Mouse (Mus musculus): ENCODE measurements around the gene Cpne9. TPM values are rescaled to one million over a fixed set of nuclear protein-coding genes. Genes with fewer than 3 reads are reported as not detected.

The Cpne9 gene
- polyA plus RNA-seq, 1 experiment from 2014 or later = 0.14 TPM

GRCm38 (mm10) chr6:113290346-113290745, 8.2 kb downstream of the Cpne9 start:
- Histone ChIP-seq H3K9me3 (no peaks in the 10 kb centered on the region), H3K4me3 (no peak overlapping the region), H3K36me3 (no peaks in the 10 kb centered on the region), H3K27ac (no peak overlapping the region), H3K4me2 (replicated peaks) (no peak overlapping the region), H3K9ac (no peak overlapping the region), H3K27me3 (0 out of 2 replicates have a peak, but pooled peaks cover 8% of the 10 kb centered on the region), H3K4me1 (no peaks in the 10 kb centered on the region)
- ATAC-seq (ENCODE audit: insufficient number of reproducible peaks, insufficient read depth, low FRiP score, low TSS enrichment) = no peak
- WGBS = 70% methylated on average over 6 of the region's 6 CpGs

- Histone ChIP-seq H3K27me3 (0 out of 2 replicates have a peak, but pooled peaks cover 2% of the 10 kb centered on the region), H3K4me1 (no peaks in the 10 kb centered on the region), H3K4me3 (no peak overlapping the region), H3K9ac (no peak overlapping the region), H3K36me3 (no peaks in the 10 kb centered on the region), H3K4me2 (replicated peaks) (no peak overlapping the region), H3K9me3 (no peaks in the 10 kb centered on the region), H3K27ac (no peak overlapping the region)
- 68% methylated on average over 5 of the region's 5 CpGs for WGBS
- no peak for ATAC-seq (ENCODE audit: insufficient number of reproducible peaks, insufficient read depth, low FRiP score, low TSS enrichment)
Measured at GRCm38 (mm10) chr6:113292938-113293337, 10.8 kb downstream of the Cpne9 start.

- Histone ChIP-seq H3K9me3 (no peaks in the 10 kb centered on the region), H3K4me2 (replicated peaks) (no peak overlapping the region), H3K4me1 (0 out of 2 replicates have a peak, but pooled peaks cover 3% of the 10 kb centered on the region), H3K27ac (no peak overlapping the region), H3K27me3 (no peaks in the 10 kb centered on the region), H3K36me3 (no peaks in the 10 kb centered on the region), H3K4me3 (no peak overlapping the region), H3K9ac (no peak overlapping the region)
- 74% methylated on average over 2 of the region's 2 CpGs for WGBS
- ATAC-seq (ENCODE audit: insufficient number of reproducible peaks, insufficient read depth, low FRiP score, low TSS enrichment) = no peak
Measured at GRCm38 (mm10) chr6:113296046-113296445, 13.9 kb downstream of the Cpne9 start.

- H3K9me3 ChIP-seq = no peaks in the 10 kb centered on the region
- 64% methylated on average over 4 of the region's 4 CpGs for WGBS
- ATAC-seq (ENCODE audit: insufficient number of reproducible peaks, insufficient read depth, low FRiP score, low TSS enrichment) = no peak
- H3K4me3 ChIP-seq = no peak overlapping the region
- no peaks in the 10 kb centered on the region for H3K36me3 ChIP-seq
- no peaks in the 10 kb centered on the region for H3K27me3 ChIP-seq
- no peak overlapping the region for H3K9ac ChIP-seq
- H3K4me2 ChIP-seq (replicated peaks) = no peak overlapping the region
- no peak overlapping the region for H3K27ac ChIP-seq
- 0 out of 2 replicates have a peak, but pooled peaks cover 3% of the 10 kb centered on the region for H3K4me1 ChIP-seq
Measured at GRCm38 (mm10) chr6:113296639-113297038, 14.5 kb downstream of the Cpne9 start.

- Histone ChIP-seq H3K4me1 (peaks cover 8% of the 10 kb centered on the region; the same call in 1 of the 2 replicates), H3K27ac (no peak overlapping the region), H3K4me3 (no peak overlapping the region), H3K27me3 (0 out of 2 replicates have a peak, but pooled peaks cover 3% of the 10 kb centered on the region), H3K36me3 (no peaks in the 10 kb centered on the region), H3K9me3 (no peaks in the 10 kb centered on the region), H3K4me2 (replicated peaks) (no peak overlapping the region), H3K9ac (no peak overlapping the region)
- ATAC-seq (ENCODE audit: insufficient number of reproducible peaks, insufficient read depth, low FRiP score, low TSS enrichment) = no peak
- WGBS = 76% methylated on average over 5 of the region's 5 CpGs
Measured at GRCm38 (mm10) chr6:113301350-113301749, 19.2 kb downstream of the Cpne9 start.

- no peak for ATAC-seq (ENCODE audit: insufficient number of reproducible peaks, insufficient read depth, low FRiP score, low TSS enrichment)
- Histone ChIP-seq H3K4me1 (peaks cover 8% of the 10 kb centered on the region; the same call in 1 of the 2 replicates), H3K27ac (no peak overlapping the region), H3K4me2 (replicated peaks) (no peak overlapping the region), H3K9me3 (no peaks in the 10 kb centered on the region), H3K27me3 (0 out of 2 replicates have a peak, but pooled peaks cover 3% of the 10 kb centered on the region), H3K36me3 (no peaks in the 10 kb centered on the region), H3K4me3 (no peak overlapping the region), H3K9ac (no peak overlapping the region)
- WGBS = 27% methylated on average over 3 of the region's 3 CpGs
Measured at GRCm38 (mm10) chr6:113302258-113302657, 20.2 kb downstream of the Cpne9 start.

- H3K27ac ChIP-seq = peak overlapping the region; percentile 96
- peak; percentile 99 for ATAC-seq (ENCODE audit: insufficient number of reproducible peaks, insufficient read depth, low FRiP score, low TSS enrichment)
- H3K4me1 ChIP-seq = peaks cover 16% of the 10 kb centered on the region
- H3K9me3 ChIP-seq = no peaks in the 10 kb centered on the region
- H3K27me3 ChIP-seq = 0 out of 2 replicates have a peak, but pooled peaks cover 3% of the 10 kb centered on the region
- peak overlapping the region; percentile 99 for H3K4me3 ChIP-seq
- WGBS = under 1% methylated on average over 44 of the region's 50 CpGs
- peaks cover 16% of the 10 kb centered on the region for H3K36me3 ChIP-seq
- peak overlapping the region; percentile 98 for H3K9ac ChIP-seq
- peak overlapping the region; percentile 95 for H3K4me2 ChIP-seq (replicated peaks)
Measured at GRCm38 (mm10) chr6:113306322-113306985, 24.3 kb downstream of the Cpne9 start.

GRCm38 (mm10) chr6:113306986-113307349, 24.9 kb downstream of the Cpne9 start, which contains the start of gene Brpf1:
Brpf1 (plus strand) TSS chr6:113307137.
- peak; percentile 45 for ATAC-seq (ENCODE audit: insufficient number of reproducible peaks, insufficient read depth, low FRiP score, low TSS enrichment)
- H3K4me2 ChIP-seq (replicated peaks) = peak within 1 kb of the TSS; percentile 95
- peak within 1 kb of the TSS; percentile 99 for H3K4me3 ChIP-seq
- peak within 1 kb of the TSS; percentile 96 for H3K27ac ChIP-seq
- H3K9me3 ChIP-seq = no peaks in the 10 kb centered on the region
- WGBS = under 1% methylated on average over 32 of the region's 32 CpGs
- peaks cover 18% of the 10 kb centered on the region for H3K36me3 ChIP-seq
- 0 out of 2 replicates have a peak, but pooled peaks cover 3% of the 10 kb centered on the region for H3K27me3 ChIP-seq
- peak within 1 kb of the TSS; percentile 98 for H3K9ac ChIP-seq
- peaks cover 16% of the 10 kb centered on the region for H3K4me1 ChIP-seq

GRCm38 (mm10) chr6:113307481-113308121, 25.5 kb downstream of the Cpne9 start:
- no peak for ATAC-seq (ENCODE audit: insufficient number of reproducible peaks, insufficient read depth, low FRiP score, low TSS enrichment)

GRCm38 (mm10) chr6:113308141-113308540, 26.0 kb downstream of the Cpne9 start:
- H3K4me2 ChIP-seq (replicated peaks) = peak overlapping the region; percentile 95
- no peaks in the 10 kb centered on the region for H3K9me3 ChIP-seq
- H3K27me3 ChIP-seq = 0 out of 2 replicates have a peak, but pooled peaks cover 3% of the 10 kb centered on the region
- H3K27ac ChIP-seq = no peak overlapping the region
- H3K4me3 ChIP-seq = peak overlapping the region; percentile 99
- peaks cover 16% of the 10 kb centered on the region for H3K4me1 ChIP-seq
- WGBS = 34% methylated on average over 5 of the region's 5 CpGs
- ATAC-seq (ENCODE audit: insufficient number of reproducible peaks, insufficient read depth, low FRiP score, low TSS enrichment) = no peak
- peak overlapping the region; percentile 98 for H3K9ac ChIP-seq
- H3K36me3 ChIP-seq = peaks cover 23% of the 10 kb centered on the region

More at GRCm38 (mm10) chr6:113307481-113308121, 25.5 kb downstream of the Cpne9 start:
- H3K4me3 ChIP-seq = peak overlapping the region; percentile 99
- 0 out of 2 replicates have a peak, but pooled peaks cover 3% of the 10 kb centered on the region for H3K27me3 ChIP-seq
- H3K4me1 ChIP-seq = peaks cover 16% of the 10 kb centered on the region
- H3K36me3 ChIP-seq = peaks cover 18% of the 10 kb centered on the region
- peak overlapping the region; percentile 98 for H3K9ac ChIP-seq
- peak overlapping the region; percentile 96 for H3K27ac ChIP-seq
- WGBS = under 1% methylated on average over 34 of the region's 34 CpGs
- H3K4me2 ChIP-seq (replicated peaks) = peak overlapping the region; percentile 95
- no peaks in the 10 kb centered on the region for H3K9me3 ChIP-seq

- Histone ChIP-seq H3K27me3 (no peaks in the 10 kb centered on the region), H3K4me1 (no peaks in the 10 kb centered on the region), H3K9me3 (no peaks in the 10 kb centered on the region), H3K27ac (no peak overlapping the region), H3K4me2 (replicated peaks) (no peak overlapping the region), H3K36me3 (peaks cover 88% of the 10 kb centered on the region), H3K4me3 (no peak overlapping the region), H3K9ac (no peak overlapping the region)
- no peak for ATAC-seq (ENCODE audit: insufficient number of reproducible peaks, insufficient read depth, low FRiP score, low TSS enrichment)
- 94% methylated on average over 3 of the region's 3 CpGs for WGBS
Measured at GRCm38 (mm10) chr6:113315972-113316371, 33.9 kb downstream of the Cpne9 start.

Data from embryonic facial prominence, embryonic 12.5 days (tissue).